Mouse (Mus musculus): ENCODE measurements around the gene Gdf15.

DNA sequence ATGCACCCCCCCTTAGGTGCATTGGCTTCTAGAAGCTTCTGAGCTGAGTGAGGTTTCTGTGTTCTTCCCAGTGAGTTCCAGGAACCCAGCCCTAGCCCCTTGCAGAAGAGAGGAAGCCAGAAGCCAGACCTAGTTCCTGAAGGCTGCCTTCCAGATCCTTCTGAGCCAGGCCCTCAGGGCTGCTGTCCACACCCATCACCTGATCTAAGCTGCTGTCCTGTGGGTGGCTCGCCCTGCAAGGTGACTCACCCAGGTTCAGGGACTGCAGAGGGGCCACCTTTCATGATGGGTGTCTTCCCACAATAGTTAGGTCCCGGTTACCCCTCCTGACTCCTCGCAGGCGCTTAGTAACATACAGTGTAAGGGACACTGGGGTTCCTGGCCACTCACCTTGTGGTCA, 47.1 kb upstream of the Gdf15 start:
- no peak for TF ChIP-seq TAL1 (IDR thresholded peaks at IDR 0.05; ENCODE audit: low read length)
- no peak for TF ChIP-seq GATA1 (IDR thresholded peaks at IDR 0.05; ENCODE audit: low read length)
